Mouse (Mus musculus): ENCODE measurements around the gene Sfrp4.

The Sfrp4 gene

GRCm38 (mm10) chr13:19630768-19631709, 8.1 kb downstream of the Sfrp4 start:
- DNase-seq (ENCODE audit: inconsistent age in 2 of 2, low spot score in 1 of 2), result no peak

- peak in 1 of 2 experiments; percentile 32 for DNase-seq (ENCODE audit: inconsistent age in 2 of 2, low spot score in 1 of 2)
These were observed 13.2 kb downstream of the Sfrp4 start for GRCm38 (mm10) chr13:19636131-19636530.

GRCm38 (mm10) chr13:19640203-19640851, 17.4 kb downstream of the Sfrp4 start:
- DNase-seq (ENCODE audit: inconsistent age in 2 of 2, low spot score in 1 of 2), result peak in 1 of 2 experiments; percentile 51

- no peak for DNase-seq (ENCODE audit: inconsistent age in 2 of 2, low spot score in 1 of 2)
These were observed 20.6 kb downstream of the Sfrp4 start for GRCm38 (mm10) chr13:19643519-19643918.

GRCm38 (mm10) chr13:19644225-19644624, 21.3 kb downstream of the Sfrp4 start:
- DNase-seq (ENCODE audit: inconsistent age in 2 of 2, low spot score in 1 of 2), result peak in 1 of 2 experiments; percentile 33

GRCm38 (mm10) chr13:19649824-19650223, 26.9 kb downstream of the Sfrp4 start:
- DNase-seq (ENCODE audit: inconsistent age in 2 of 2, low spot score in 1 of 2), result no peak

GRCm38 (mm10) chr13:19652405-19652804, 29.5 kb downstream of the Sfrp4 start:
- no peak for DNase-seq (ENCODE audit: inconsistent age in 2 of 2, low spot score in 1 of 2)

- no peak for DNase-seq (ENCODE audit: inconsistent age in 2 of 2, low spot score in 1 of 2)
These were observed 45.6 kb downstream of the Sfrp4 start for GRCm38 (mm10) chr13:19668355-19669140.

GRCm38 (mm10) chr13:19674025-19674424, 51.1 kb downstream of the Sfrp4 start:
- no peak for DNase-seq (ENCODE audit: inconsistent age in 2 of 2, low spot score in 1 of 2)

GRCm38 (mm10) chr13:19674601-19675000, 51.7 kb downstream of the Sfrp4 start:
- no peak for DNase-seq (ENCODE audit: inconsistent age in 2 of 2, low spot score in 1 of 2)
